Mouse (Mus musculus) E14TG2a.4 (cell line): ENCODE results near the gene Keap1.

Experiments used
- CTCF ChIP-seq: conservative IDR thresholded peaks from 2 replicates; pipeline ENCODE4 v1.5.1; 2014; ENCODE audit warnings: low read length
- POU5F1 ChIP-seq: IDR thresholded peaks from 2 replicates; pipeline ENCODE4 v1.6.1; 2014; ENCODE audit warnings: low read length, borderline replicate concordance

GRCm38 (mm10) chr9:21227342-21227741, 11.8 kb downstream of the Keap1 start:
- no peak for TF ChIP-seq CTCF
- TF ChIP-seq POU5F1, result no peak
